Mouse (Mus musculus) liver, embryonic 16.5 days (tissue): ENCODE data around the gene Bms1. TPM values are rescaled to one million over a fixed set of nuclear protein-coding genes. Genes with fewer than 3 reads are reported as not detected.

Experiments
- ATAC-seq: fragments of 200-750 bp; cut with Nextera tagmentation; 2 replicates; pipeline ENCODE4 v1.8.0; 2017; ENCODE audit warnings: low read depth, mild to moderate bottlenecking, moderate number of reproducible peaks, moderate library complexity
- H3K27ac ChIP-seq: fragments of 300-500 bp; sonication (generic); 2 replicates; pipeline ENCODE4 v1.5.1; 2014; ENCODE audit warnings: mild to moderate bottlenecking, low read length
- H3K27me3 ChIP-seq: fragments of 300-500 bp; sonication (generic); 2 replicates; pipeline ENCODE4 v1.6.1; 2014; ENCODE audit warnings: low read depth, low read length, mixed read lengths; ENCODE audit not compliant: control insufficient read depth, insufficient read depth
- H3K36me3 ChIP-seq: fragments of 300-500 bp; sonication (generic); 2 replicates; pipeline ENCODE4 v1.6.1; 2014; ENCODE audit warnings: mild to moderate bottlenecking; ENCODE audit not compliant: control insufficient read depth, insufficient read depth
- H3K4me1 ChIP-seq: fragments of 300-500 bp; sonication (generic); 2 replicates; pipeline ENCODE4 v1.6.1; 2014; ENCODE audit warnings: low read depth, low read length, mixed read lengths; ENCODE audit not compliant: control insufficient read depth
- H3K4me2 ChIP-seq: fragments of 300-500 bp; sonication (generic); 2 replicates; pipeline ENCODE4 v1.6.1; 2014; ENCODE audit warnings: low read depth, low read length, mixed read lengths
- H3K4me3 ChIP-seq: fragments of 300-500 bp; sonication (generic); 2 replicates; pipeline ENCODE4 v1.5.1; 2014; ENCODE audit warnings: low read depth, mild to moderate bottlenecking, low read length
- H3K9ac ChIP-seq: fragments of 300-500 bp; sonication (generic); 2 replicates; pipeline ENCODE4 v1.6.1; 2014; ENCODE audit warnings: low read depth, low read length
- H3K9me3 ChIP-seq: fragments of 300-500 bp; sonication (generic); replicated peaks from 2 replicates; pipeline ENCODE4 v1.6.1; 2016; ENCODE audit warnings: low read length; ENCODE audit not compliant: control insufficient read depth
- WGBS: fragments of 180-500 bp; shearing (Covaris S2); extraction: QIAGEN DNeasy Blood & Tissue Kit; methylation state at CpG from one replicate; pipeline ENCODE4 v1.1.7; 2014; ENCODE audit not compliant: insufficient replicate concordance; 5-methylcytosine and 5-hydroxymethylcytosine counted together
- polyA plus RNA-seq: library from polyadenylated mRNA; unstranded; fragments of >200 nt; fragmentation: Nextera tagmentation; extraction: Ambion mirVana; gene quantifications from 2 replicates; pipeline ENCODE4 v1.2.1, GENCODE M21; 2015

Gene Bms1
- polyA plus RNA-seq, 1 experiment from 2014 or later, result 15.1 TPM

- Histone ChIP-seq H3K27me3 (0 out of 2 replicates have a peak, but pooled peaks cover 2% of the 10 kb centered on the region), H3K4me1 (no peaks in the 10 kb centered on the region), H3K9me3 (no peaks in the 10 kb centered on the region), H3K36me3 (no peaks in the 10 kb centered on the region), H3K4me2 (no peak overlapping the region), H3K9ac (no peak overlapping the region), H3K4me3 (no peak overlapping the region), H3K27ac (no peak overlapping the region)
- no peak for ATAC-seq
- 34% methylated on average over 3 of the region's 3 CpGs for WGBS
These were observed 43.8 kb downstream of the Bms1 start for GRCm38 (mm10) chr6:118375457-118375856.

GRCm38 (mm10) chr6:118375026-118375425, 44.2 kb downstream of the Bms1 start:
- no peak overlapping the region for H3K27ac ChIP-seq
- WGBS, result 36% methylated on average over 3 of the region's 3 CpGs
- H3K4me1 ChIP-seq, result no peaks in the 10 kb centered on the region
- no peak for ATAC-seq
- H3K4me2 ChIP-seq, result no peak overlapping the region
- no peaks in the 10 kb centered on the region for H3K36me3 ChIP-seq
- 0 out of 2 replicates have a peak, but pooled peaks cover 2% of the 10 kb centered on the region for H3K27me3 ChIP-seq
- H3K9me3 ChIP-seq, result no peaks in the 10 kb centered on the region
- no peak overlapping the region for H3K9ac ChIP-seq
- H3K4me3 ChIP-seq, result no peak overlapping the region

- H3K9ac ChIP-seq, result no peak overlapping the region
- ATAC-seq, result no peak
- H3K4me1 ChIP-seq, result no peaks in the 10 kb centered on the region
- 33% methylated on average over 5 of the region's 5 CpGs for WGBS
- H3K4me2 ChIP-seq, result no peak overlapping the region
- H3K4me3 ChIP-seq, result no peak overlapping the region
- H3K27me3 ChIP-seq, result no peaks in the 10 kb centered on the region
- no peaks in the 10 kb centered on the region for H3K36me3 ChIP-seq
- H3K9me3 ChIP-seq, result no peaks in the 10 kb centered on the region
- no peak overlapping the region for H3K27ac ChIP-seq
These were observed 46.0 kb downstream of the Bms1 start for GRCm38 (mm10) chr6:118373294-118373693.

GRCm38 (mm10) chr6:118372794-118373193, 46.5 kb downstream of the Bms1 start:
- no peaks in the 10 kb centered on the region for H3K9me3 ChIP-seq
- no peaks in the 10 kb centered on the region for H3K27me3 ChIP-seq
- H3K9ac ChIP-seq, result no peak overlapping the region
- no peak for ATAC-seq
- no peaks in the 10 kb centered on the region for H3K36me3 ChIP-seq
- H3K4me2 ChIP-seq, result no peak overlapping the region
- no peak overlapping the region for H3K4me3 ChIP-seq
- WGBS, result 46% methylated on average over 5 of the region's 5 CpGs
- no peaks in the 10 kb centered on the region for H3K4me1 ChIP-seq
- H3K27ac ChIP-seq, result no peak overlapping the region

GRCm38 (mm10) chr6:118367502-118367901, 51.8 kb downstream of the Bms1 start:
- H3K27me3 ChIP-seq, result no peaks in the 10 kb centered on the region
- no peaks in the 10 kb centered on the region for H3K9me3 ChIP-seq
- H3K9ac ChIP-seq, result no peak overlapping the region
- 57% methylated on average over 7 of the region's 7 CpGs for WGBS
- H3K27ac ChIP-seq, result no peak overlapping the region
- no peaks in the 10 kb centered on the region for H3K36me3 ChIP-seq
- no peak for ATAC-seq
- H3K4me2 ChIP-seq, result no peak overlapping the region
- H3K4me3 ChIP-seq, result no peak overlapping the region
- H3K4me1 ChIP-seq, result no peaks in the 10 kb centered on the region

GRCm38 (mm10) chr6:118366196-118366595, 53.1 kb downstream of the Bms1 start:
- Histone ChIP-seq H3K36me3 (no peaks in the 10 kb centered on the region), H3K4me3 (no peak overlapping the region), H3K4me1 (no peaks in the 10 kb centered on the region), H3K9ac (no peak overlapping the region), H3K4me2 (no peak overlapping the region), H3K27me3 (no peaks in the 10 kb centered on the region), H3K27ac (no peak overlapping the region), H3K9me3 (no peaks in the 10 kb centered on the region)
- no peak for ATAC-seq
- WGBS, result 47% methylated on average over 3 of the region's 3 CpGs

GRCm38 (mm10) chr6:118365781-118366180, 53.5 kb downstream of the Bms1 start:
- no peaks in the 10 kb centered on the region for H3K9me3 ChIP-seq
- ATAC-seq, result no peak
- no peak overlapping the region for H3K4me2 ChIP-seq
- no peak overlapping the region for H3K9ac ChIP-seq
- H3K36me3 ChIP-seq, result no peaks in the 10 kb centered on the region
- H3K27ac ChIP-seq, result no peak overlapping the region
- no peaks in the 10 kb centered on the region for H3K4me1 ChIP-seq
- no peak overlapping the region for H3K4me3 ChIP-seq
- H3K27me3 ChIP-seq, result no peaks in the 10 kb centered on the region

- no peak overlapping the region for H3K4me3 ChIP-seq
- H3K9me3 ChIP-seq, result no peaks in the 10 kb centered on the region
- ATAC-seq, result no peak
- no peaks in the 10 kb centered on the region for H3K4me1 ChIP-seq
- H3K27me3 ChIP-seq, result no peaks in the 10 kb centered on the region
- no peak overlapping the region for H3K9ac ChIP-seq
- H3K4me2 ChIP-seq, result no peak overlapping the region
- WGBS, result 14% methylated on average over 12 of the region's 12 CpGs
- no peak overlapping the region for H3K27ac ChIP-seq
- H3K36me3 ChIP-seq, result no peaks in the 10 kb centered on the region
These were observed 68.9 kb downstream of the Bms1 start for GRCm38 (mm10) chr6:118350342-118350741.

GRCm38 (mm10) chr6:118348186-118348585, 71.1 kb downstream of the Bms1 start:
- Histone ChIP-seq H3K27ac (no peak overlapping the region), H3K4me3 (no peak overlapping the region), H3K9ac (no peak overlapping the region), H3K4me2 (no peak overlapping the region), H3K27me3 (no peaks in the 10 kb centered on the region), H3K36me3 (no peaks in the 10 kb centered on the region), H3K4me1 (no peaks in the 10 kb centered on the region), H3K9me3 (no peaks in the 10 kb centered on the region)
- WGBS, result 39% methylated on average over 3 of the region's 3 CpGs
- ATAC-seq, result no peak

GRCm38 (mm10) chr6:118347291-118347690, 72.0 kb downstream of the Bms1 start:
- Histone ChIP-seq H3K4me3 (no peak overlapping the region), H3K4me2 (no peak overlapping the region), H3K27me3 (no peaks in the 10 kb centered on the region), H3K9ac (no peak overlapping the region), H3K27ac (no peak overlapping the region), H3K36me3 (no peaks in the 10 kb centered on the region), H3K4me1 (no peaks in the 10 kb centered on the region), H3K9me3 (no peaks in the 10 kb centered on the region)
- ATAC-seq, result no peak
- 68% methylated on average over 8 of the region's 8 CpGs for WGBS
